Mouse (Mus musculus) lung, embryonic 15.5 days (tissue): ENCODE results near the gene Gstp2. TPM values are rescaled to one million over a fixed set of nuclear protein-coding genes. Genes with fewer than 3 reads are reported as not detected.

Experiments used
- ATAC-seq: fragments of 200-750 bp; cut with Nextera tagmentation; 2 replicates; pipeline ENCODE4 v1.8.0; 2017; ENCODE audit warnings: moderate number of reproducible peaks, borderline replicate concordance; ENCODE audit not compliant: low FRiP score, low TSS enrichment; ENCODE audit errors: extremely low read depth
- H3K27ac ChIP-seq: fragments of 300-500 bp; sonication (generic); 2 replicates; pipeline ENCODE4 v1.5.1; 2015; ENCODE audit warnings: moderate library complexity, mild to moderate bottlenecking, inconsistent platforms
- H3K27me3 ChIP-seq: fragments of 300-500 bp; sonication (generic); 2 replicates; pipeline ENCODE4 v1.6.1; 2015; ENCODE audit warnings: inconsistent platforms
- H3K36me3 ChIP-seq: fragments of 300-500 bp; sonication (generic); 2 replicates; pipeline ENCODE4 v1.6.1; 2015; ENCODE audit warnings: inconsistent platforms
- H3K4me1 ChIP-seq: fragments of 300-500 bp; sonication (generic); 2 replicates; pipeline ENCODE4 v1.6.1; 2015; ENCODE audit warnings: inconsistent platforms
- H3K4me2 ChIP-seq: fragments of 300-500 bp; sonication (generic); 2 replicates; pipeline ENCODE4 v1.6.1; 2015; ENCODE audit warnings: inconsistent platforms, mild to moderate bottlenecking, moderate library complexity
- H3K4me3 ChIP-seq: fragments of 300-500 bp; sonication (generic); 2 replicates; pipeline ENCODE4 v1.5.1; 2015; ENCODE audit warnings: mild to moderate bottlenecking, inconsistent platforms
- H3K9ac ChIP-seq: fragments of 300-500 bp; sonication (generic); 2 replicates; pipeline ENCODE4 v1.6.1; 2015; ENCODE audit warnings: inconsistent platforms
- H3K9me3 ChIP-seq: fragments of 300-500 bp; sonication (generic); 2 replicates; pipeline ENCODE4 v1.6.1; 2016; ENCODE audit warnings: inconsistent platforms
- WGBS: fragments of 180-500 bp; shearing (Covaris S2); methylation state at CpG from one replicate; pipeline ENCODE4 v1.1.7; 2015; 5-methylcytosine and 5-hydroxymethylcytosine counted together
- polyA plus RNA-seq: library from polyadenylated mRNA; unstranded; fragments of >200 nt; fragmentation: Nextera tagmentation; extraction: Ambion mirVana; gene quantifications from 2 replicates; pipeline ENCODE4 v1.2.1, GENCODE M21; 2015

The Gstp2 gene
- polyA plus RNA-seq, 1 experiment from 2014 or later: 5.2 TPM

- peak; percentile 92; the same call in 1 of the 2 replicates for ATAC-seq
- peaks cover 5% of the 10 kb centered on the region; the same call in 1 of the 2 replicates for H3K4me1 ChIP-seq
- WGBS: 23% methylated on average over 18 of the region's 18 CpGs
- no peaks in the 10 kb centered on the region for H3K9me3 ChIP-seq
- no peaks in the 10 kb centered on the region for H3K27me3 ChIP-seq
- H3K4me3 ChIP-seq: no peak overlapping the region
- H3K27ac ChIP-seq: peak overlapping the region; percentile 1; the same call in 1 of the 2 replicates
- no peaks in the 10 kb centered on the region for H3K36me3 ChIP-seq
- H3K4me2 ChIP-seq: no peak overlapping the region
- H3K9ac ChIP-seq: no peak overlapping the region
Observed at GRCm38 (mm10) chr19:4018743-4019583, 26.9 kb downstream of the Gstp2 start.

- no peak overlapping the region for H3K27ac ChIP-seq
- ATAC-seq: no peak
- WGBS: 40% methylated on average over 10 of the region's 10 CpGs
- H3K9me3 ChIP-seq: no peaks in the 10 kb centered on the region
- no peak overlapping the region for H3K4me2 ChIP-seq
- no peaks in the 10 kb centered on the region for H3K27me3 ChIP-seq
- no peaks in the 10 kb centered on the region for H3K36me3 ChIP-seq
- no peak overlapping the region for H3K4me3 ChIP-seq
- no peak overlapping the region for H3K9ac ChIP-seq
- H3K4me1 ChIP-seq: peaks cover 5% of the 10 kb centered on the region; the same call in 1 of the 2 replicates
Observed at GRCm38 (mm10) chr19:4017921-4018587, 27.8 kb downstream of the Gstp2 start.

GRCm38 (mm10) chr19:4015635-4016034 lies 30.2 kb downstream of the Gstp2 start:
- 53% methylated on average over 5 of the region's 5 CpGs for WGBS
- no peak for ATAC-seq

DNA sequence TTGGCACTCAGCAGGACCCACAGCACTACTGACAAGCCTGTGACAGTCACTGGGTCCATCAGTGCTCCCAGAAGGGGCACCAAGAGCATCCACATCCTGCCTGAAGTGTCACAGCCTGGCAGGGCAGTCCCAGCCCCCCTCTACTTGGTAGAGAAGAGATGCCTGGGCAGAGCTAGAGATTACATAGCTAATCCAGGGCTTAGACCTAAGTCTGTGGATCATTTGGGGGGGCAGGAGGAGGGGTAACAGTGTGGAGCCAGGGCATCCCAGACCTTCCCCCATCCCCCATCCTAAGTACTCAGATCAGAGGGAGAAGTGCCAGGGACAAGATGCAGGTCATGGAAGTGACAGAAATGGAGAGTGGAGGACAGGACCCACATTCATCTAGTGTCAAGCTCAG lies 31.0 kb downstream of the Gstp2 start:
- H3K36me3 ChIP-seq: peaks cover 9% of the 10 kb centered on the region
- no peaks in the 10 kb centered on the region for H3K9me3 ChIP-seq
- no peaks in the 10 kb centered on the region for H3K27me3 ChIP-seq
- H3K4me3 ChIP-seq: no peak overlapping the region
- peaks cover 15% of the 10 kb centered on the region for H3K4me1 ChIP-seq
- H3K27ac ChIP-seq: no peak overlapping the region
- H3K4me2 ChIP-seq: no peak overlapping the region
- H3K9ac ChIP-seq: no peak overlapping the region
- ATAC-seq: no peak

More at GRCm38 (mm10) chr19:4015635-4016034, 30.2 kb downstream of the Gstp2 start:
- no peak overlapping the region for H3K9ac ChIP-seq
- peaks cover 4% of the 10 kb centered on the region; the same call in 1 of the 2 replicates for H3K36me3 ChIP-seq
- H3K4me2 ChIP-seq: no peak overlapping the region
- H3K9me3 ChIP-seq: no peaks in the 10 kb centered on the region
- no peak overlapping the region for H3K27ac ChIP-seq
- H3K4me1 ChIP-seq: peaks cover 15% of the 10 kb centered on the region
- no peaks in the 10 kb centered on the region for H3K27me3 ChIP-seq
- no peak overlapping the region for H3K4me3 ChIP-seq

DNA sequence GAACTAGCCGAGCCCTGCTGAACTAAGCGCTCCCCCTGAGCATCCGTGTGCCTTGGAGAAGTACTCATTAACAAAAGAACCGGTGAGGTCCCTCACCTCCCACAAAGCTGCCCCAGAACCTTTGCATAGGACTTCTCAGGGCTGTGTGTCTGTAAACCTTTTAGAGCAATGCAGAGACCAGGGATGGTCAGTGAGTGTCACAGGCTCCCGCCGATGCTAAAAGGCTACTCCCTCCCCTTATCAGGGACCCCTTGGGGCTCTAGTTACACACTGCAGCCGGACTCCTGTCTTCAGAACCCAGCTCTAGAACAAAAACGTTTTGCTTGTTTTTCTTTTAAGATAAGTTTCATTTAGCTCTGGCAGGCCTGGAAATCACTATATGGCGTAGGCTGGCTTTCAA lies 32.8 kb downstream of the Gstp2 start:
- Histone ChIP-seq H3K4me2 (peak overlapping the region; percentile 57), H3K4me1 (peaks cover 11% of the 10 kb centered on the region), H3K27ac (no peak overlapping the region), H3K4me3 (peak overlapping the region; percentile 62), H3K9me3 (no peaks in the 10 kb centered on the region), H3K27me3 (no peaks in the 10 kb centered on the region), H3K9ac (peak overlapping the region; percentile 39), H3K36me3 (peaks cover 22% of the 10 kb centered on the region)
- peak; percentile 21; the same call in 1 of the 2 replicates for ATAC-seq
- WGBS: 11% methylated on average over 9 of the region's 9 CpGs

DNA sequence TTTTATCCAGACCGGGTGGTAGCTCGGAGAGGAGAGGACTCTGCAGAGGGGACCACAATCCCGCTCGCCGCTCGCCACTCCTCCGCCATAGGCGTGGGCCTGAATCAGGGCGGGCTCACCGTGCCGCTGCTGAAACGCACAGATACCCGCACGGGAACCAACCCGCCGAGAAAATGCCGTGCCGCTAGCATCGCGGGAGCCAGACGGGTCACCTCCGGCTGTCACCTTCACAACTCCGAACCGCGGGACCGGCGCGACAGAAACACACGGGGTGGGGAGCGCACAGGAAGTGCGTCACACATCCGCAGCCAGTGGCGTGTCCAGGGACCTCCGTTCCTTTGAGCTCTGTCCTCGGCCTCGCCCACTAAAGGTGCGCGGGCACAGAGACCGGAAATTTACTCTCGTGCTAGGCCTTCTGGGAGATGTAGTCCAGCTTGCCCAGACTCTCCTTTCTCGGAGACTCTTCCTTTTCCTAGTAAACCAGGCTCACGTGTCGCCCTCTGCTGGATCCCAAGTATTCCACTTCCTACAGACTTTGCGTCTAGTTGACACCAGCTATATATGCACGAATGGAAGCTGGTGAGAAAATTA lies 33.3 kb downstream of the Gstp2 start, which contains the start of gene Ndufv1:
Gene Ndufv1, minus strand, starts transcription at position 375 of the 591 bp plus-strand sequence.
- under 1% methylated on average over 45 of the region's 45 CpGs for WGBS
- no peaks in the 10 kb centered on the region for H3K27me3 ChIP-seq
- peak within 1 kb of the TSS; percentile 65 for H3K4me2 ChIP-seq
- H3K4me3 ChIP-seq: peak within 1 kb of the TSS; percentile 62
- ATAC-seq: peak; percentile 99
- H3K9me3 ChIP-seq: no peaks in the 10 kb centered on the region
- H3K36me3 ChIP-seq: peaks cover 28% of the 10 kb centered on the region
- peaks cover 11% of the 10 kb centered on the region for H3K4me1 ChIP-seq
- peak within 1 kb of the TSS; percentile 21; the same call in 1 of the 2 replicates for H3K27ac ChIP-seq
- peak within 1 kb of the TSS; percentile 57 for H3K9ac ChIP-seq

DNA sequence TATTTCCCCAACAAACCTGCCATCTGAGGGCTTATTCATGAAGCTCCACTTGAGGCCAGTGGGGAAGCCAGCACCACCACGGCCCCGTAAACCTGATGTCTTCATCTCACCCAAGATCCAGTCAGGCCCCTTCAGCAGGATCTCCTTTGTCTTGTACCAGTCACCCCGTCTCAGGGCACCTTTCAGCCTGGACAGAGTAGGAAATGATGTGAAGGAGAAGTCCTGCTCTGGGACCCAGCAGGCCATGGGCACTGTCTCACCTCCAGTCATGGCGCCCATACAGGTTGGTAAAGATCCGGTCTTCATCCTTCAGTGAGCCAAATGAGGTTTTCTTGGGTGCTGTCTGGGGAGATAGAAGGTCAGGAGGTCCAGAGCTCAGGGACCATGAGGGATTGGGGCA lies 34.7 kb downstream of the Gstp2 start:
- WGBS: 90% methylated on average over 5 of the region's 5 CpGs
- Histone ChIP-seq H3K27ac (no peak overlapping the region), H3K4me3 (0 out of 2 replicates have a peak overlapping the region, but pooled peaks have one; percentile 11), H3K36me3 (peaks cover 42% of the 10 kb centered on the region), H3K27me3 (no peaks in the 10 kb centered on the region), H3K4me2 (no peak overlapping the region), H3K9ac (no peak overlapping the region), H3K9me3 (no peaks in the 10 kb centered on the region), H3K4me1 (peaks cover 11% of the 10 kb centered on the region)
- ATAC-seq: no peak

- no peak for ATAC-seq
- H3K9me3 ChIP-seq: no peaks in the 10 kb centered on the region
- no peak overlapping the region for H3K4me3 ChIP-seq
- H3K27ac ChIP-seq: no peak overlapping the region
- H3K4me2 ChIP-seq: no peak overlapping the region
- H3K4me1 ChIP-seq: peaks cover 6% of the 10 kb centered on the region
- H3K9ac ChIP-seq: no peak overlapping the region
- 93% methylated on average over 8 of the region's 8 CpGs for WGBS
- peaks cover 44% of the 10 kb centered on the region for H3K36me3 ChIP-seq
- no peaks in the 10 kb centered on the region for H3K27me3 ChIP-seq
Observed at GRCm38 (mm10) chr19:4005971-4006370, 39.9 kb downstream of the Gstp2 start.

DNA sequence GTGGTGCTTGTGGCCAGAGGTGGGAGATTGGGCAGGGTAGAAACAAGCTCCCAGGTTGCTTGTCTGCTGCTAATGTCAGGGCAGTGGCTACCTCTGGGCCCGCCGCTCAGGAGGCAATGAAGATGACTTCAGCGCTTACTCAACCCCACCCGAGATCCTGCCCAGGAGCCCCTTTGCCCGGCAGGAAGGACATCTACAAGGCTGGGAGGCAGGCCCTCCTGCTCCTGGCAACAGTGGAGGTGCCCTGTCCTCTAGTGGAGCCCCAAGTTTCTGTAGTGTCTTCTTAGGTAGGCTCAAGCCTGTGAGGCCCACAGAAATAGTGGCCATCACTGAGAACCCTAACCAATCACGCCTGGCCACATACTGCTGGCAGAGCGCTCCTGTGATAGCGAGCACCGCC lies 40.7 kb downstream of the Gstp2 start:
- H3K9me3 ChIP-seq: no peaks in the 10 kb centered on the region
- peaks cover 8% of the 10 kb centered on the region for H3K4me1 ChIP-seq
- no peak overlapping the region for H3K4me3 ChIP-seq
- no peak overlapping the region for H3K27ac ChIP-seq
- H3K9ac ChIP-seq: no peak overlapping the region
- ATAC-seq: no peak
- no peak overlapping the region for H3K4me2 ChIP-seq
- 85% methylated on average over 9 of the region's 9 CpGs for WGBS
- peaks cover 39% of the 10 kb centered on the region for H3K36me3 ChIP-seq
- H3K27me3 ChIP-seq: no peaks in the 10 kb centered on the region

DNA sequence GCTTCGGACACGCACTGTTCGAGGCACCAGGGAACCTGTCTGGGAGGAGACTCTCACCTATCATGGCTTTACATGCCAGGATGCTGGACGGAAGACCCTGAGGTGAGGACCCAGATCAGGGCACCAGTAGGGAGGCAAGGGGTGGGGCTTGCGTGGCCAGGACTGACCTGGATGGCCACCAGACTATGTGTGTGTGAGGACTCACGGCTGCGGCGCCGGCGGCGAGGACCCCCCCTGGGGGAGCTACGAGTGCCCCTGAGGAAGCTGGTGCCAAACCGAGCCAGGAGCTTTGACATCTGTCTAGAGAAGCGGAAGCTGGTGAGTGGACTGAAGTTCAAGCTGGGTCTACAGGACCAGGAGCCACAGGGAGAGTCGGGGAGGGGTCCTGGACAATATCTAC lies 41.5 kb downstream of the Gstp2 start:
- Histone ChIP-seq H3K4me3 (no peak overlapping the region), H3K9ac (no peak overlapping the region), H3K9me3 (no peaks in the 10 kb centered on the region), H3K36me3 (peaks cover 32% of the 10 kb centered on the region), H3K4me2 (no peak overlapping the region), H3K27me3 (no peaks in the 10 kb centered on the region), H3K4me1 (peaks cover 14% of the 10 kb centered on the region), H3K27ac (no peak overlapping the region)
- WGBS: 79% methylated on average over 15 of the region's 15 CpGs
- ATAC-seq: no peak

- no peak for ATAC-seq
- no peak overlapping the region for H3K27ac ChIP-seq
- peaks cover 16% of the 10 kb centered on the region for H3K4me1 ChIP-seq
- H3K4me2 ChIP-seq: no peak overlapping the region
- H3K9ac ChIP-seq: no peak overlapping the region
- H3K4me3 ChIP-seq: no peak overlapping the region
- no peaks in the 10 kb centered on the region for H3K27me3 ChIP-seq
- WGBS: 72% methylated on average over 12 of the region's 12 CpGs
- H3K9me3 ChIP-seq: no peaks in the 10 kb centered on the region
- peaks cover 29% of the 10 kb centered on the region for H3K36me3 ChIP-seq
Observed at GRCm38 (mm10) chr19:4003641-4004040, 42.2 kb downstream of the Gstp2 start.
